8 mouse cellular contexts compared by ENCODE assay signal in genomic region chr2:164960716-164961441, GRCm38 (mm10). TPM values are rescaled to one million over a fixed set of nuclear protein-coding genes. Genes with fewer than 3 reads are reported as not detected.
A peak's percentile ranks its signal among the peaks of the same experiment; 100 is the strongest.
DNase-seq lines count a peak whose midpoint lies in the region; ATAC-seq and TF ChIP-seq lines count a peak whose summit lies in the region.

TSS of gene Slc12a5 (plus strand) at chr2:164960802.

- peak within 1 kb of the TSS; percentile 58 for H3K4me3 ChIP-seq in embryonic facial prominence, embryonic 14.5 days (ENCODE audit: low read depth, low read length)
- H3K4me3 ChIP-seq in hindbrain, embryonic 14.5 days (replicated peaks; ENCODE audit: low read length) = peak within 1 kb of the TSS; percentile 55
- H3K4me3 ChIP-seq in small intestine, adult 2 months (ENCODE audit: low read depth, low read length) = peak within 1 kb of the TSS; percentile 82

- peak; percentile 48 for DNase-seq in layer of hippocampus, adult 11-12 months (ENCODE audit: low spot score)
- no peak for DNase-seq in layer of hippocampus, adult 9-10 months (ENCODE audit: low spot score)
- DNase-seq in adrenal gland, postnatal 25 days = peak; percentile 77
- DNase-seq in embryonic facial prominence, embryonic 14.5 days (ENCODE audit: low spot score) = peak; percentile 66
- peak; percentile 68 for DNase-seq in hindbrain, embryonic 14.5 days (ENCODE audit: low spot score)
- DNase-seq in left cerebral cortex, adult 8-10 months (ENCODE audit: low spot score in 2 of 2) = no peak
- DNase-seq in lung, postnatal 4 days = peak; percentile 60 to 68

- no peaks in the 10 kb centered on the region for H3K9me3 ChIP-seq in embryonic facial prominence, embryonic 14.5 days (ENCODE audit: control insufficient read depth, low read length)
- H3K9me3 ChIP-seq in hindbrain, embryonic 14.5 days (ENCODE audit: control insufficient read depth, low read length) = no peaks in the 10 kb centered on the region

- no peaks in the 10 kb centered on the region for H3K36me3 ChIP-seq in embryonic facial prominence, embryonic 14.5 days (ENCODE audit: control insufficient read depth, insufficient read depth, low read length)
- no peaks in the 10 kb centered on the region for H3K36me3 ChIP-seq in hindbrain, embryonic 14.5 days (replicated peaks; ENCODE audit: control insufficient read depth, insufficient read depth)
- no peaks in the 10 kb centered on the region for H3K36me3 ChIP-seq in small intestine, adult 2 months (ENCODE audit: control insufficient read depth, insufficient read depth, low read length)

- TF ChIP-seq POLR2A in small intestine, adult 2 months (IDR thresholded peaks at IDR 0.05; ENCODE audit: low read depth, low read length) = no peak

- H3K9ac ChIP-seq in embryonic facial prominence, embryonic 14.5 days (ENCODE audit: low read depth, low read length) = peak within 1 kb of the TSS; percentile 64
- H3K9ac ChIP-seq in hindbrain, embryonic 14.5 days = peak within 1 kb of the TSS; percentile 58

- ATAC-seq in embryonic facial prominence, embryonic 14.5 days (ENCODE audit: low read depth) = peak; percentile 72
- peak; percentile 57; the same call in 1 of the 2 replicates for ATAC-seq in hindbrain, embryonic 14.5 days (ENCODE audit: low FRiP score)

- peaks cover 8% of the 10 kb centered on the region for H3K27me3 ChIP-seq in embryonic facial prominence, embryonic 14.5 days (replicated peaks; ENCODE audit: control insufficient read depth, insufficient read depth, low read length)
- H3K27me3 ChIP-seq in hindbrain, embryonic 14.5 days (ENCODE audit: control insufficient read depth, insufficient read depth, low read length) = no peaks in the 10 kb centered on the region
- H3K27me3 ChIP-seq in small intestine, adult 2 months (ENCODE audit: control insufficient read depth, insufficient read depth, low read length) = no peaks in the 10 kb centered on the region

- H3K4me1 ChIP-seq in embryonic facial prominence, embryonic 14.5 days (ENCODE audit: control insufficient read depth, insufficient read depth, low read length) = 0 out of 2 replicates have a peak, but pooled peaks cover 4% of the 10 kb centered on the region
- peaks cover 39% of the 10 kb centered on the region for H3K4me1 ChIP-seq in hindbrain, embryonic 14.5 days (replicated peaks; ENCODE audit: control insufficient read depth, insufficient read depth, low read length)
- H3K4me1 ChIP-seq in small intestine, adult 2 months (ENCODE audit: control insufficient read depth, insufficient read depth, insufficient read length, low read length) = peaks cover 6% of the 10 kb centered on the region; the same call in 1 of the 2 replicates

- WGBS in embryonic facial prominence, embryonic 14.5 days = 2% methylated on average over 25 of the region's 54 CpGs
- WGBS in hindbrain, embryonic 14.5 days = under 1% methylated on average over 33 of the region's 54 CpGs
- WGBS in small intestine, adult 2 months = 3% methylated on average over 46 of the region's 54 CpGs

- peak within 1 kb of the TSS; percentile 64 for H3K4me2 ChIP-seq in embryonic facial prominence, embryonic 14.5 days (ENCODE audit: low read depth, low read length)
- peak within 1 kb of the TSS; percentile 69 for H3K4me2 ChIP-seq in hindbrain, embryonic 14.5 days (replicated peaks)

- TF ChIP-seq CTCF in small intestine, adult 2 months (IDR thresholded peaks at IDR 0.05; ENCODE audit: extremely low read depth, insufficient read length, insufficient replicate concordance, low read depth, low read length) = no peak

- H3K27ac ChIP-seq in embryonic facial prominence, embryonic 14.5 days (replicated peaks; ENCODE audit: low read depth, low read length) = no peak within 1 kb of the TSS
- peak within 1 kb of the TSS; percentile 45; the same call in 1 of the 2 replicates for H3K27ac ChIP-seq in hindbrain, embryonic 14.5 days
- H3K27ac ChIP-seq in small intestine, adult 2 months (ENCODE audit: insufficient read depth, low read depth, low read length) = no peak within 1 kb of the TSS

RNA-seq across cellular contexts. Expression of gene Slc12a5, which starts in this region (rescaled TPM):
- 7.2 and 10.6 TPM in 2 replicates for total RNA-seq in adrenal gland, postnatal 25 days (2021)
- polyA plus RNA-seq in embryonic facial prominence, embryonic 14.5 days (2014; fragmentation: Nextera tagmentation; extraction: Ambion mirVana) = 0.56 and 1.1 TPM in 2 replicates
- polyA plus RNA-seq in hindbrain, embryonic 14.5 days (2014; fragmentation: Nextera tagmentation; extraction: Ambion mirVana) = 62.1 and 73.6 TPM in 2 replicates
- 100 to 1,000 TPM; 509 to 530 (median 524) TPM for total RNA-seq in left cerebral cortex, adult 8-10 months (2022)
- polyA plus RNA-seq in small intestine, adult 2 months (2012; rRNA removed) = 0.57 and 0.60 TPM in 2 replicates

Comparison
In these comparisons a context has a peak if more than half of its experiments do, and no peak if none do; other contexts are left out.
1. RNA of gene Slc12a5 (total RNA-seq): 509 to 530 TPM in left cerebral cortex, adult 8-10 months; 7.2 to 10.6 TPM in adrenal gland, postnatal 25 days; every median in the first group is over 10 times any median in the second.
2. RNA of gene Slc12a5 (polyA plus RNA-seq): 62.1 to 73.6 TPM in hindbrain, embryonic 14.5 days; 0.56 to 1.1 TPM in embryonic facial prominence, embryonic 14.5 days and 0.57 to 0.60 TPM in small intestine, adult 2 months; every median in the first group is over 10 times any median in the second.
3. DNase-seq: peak in layer of hippocampus, adult 11-12 months (single experiment), adrenal gland, postnatal 25 days (single experiment), embryonic facial prominence, embryonic 14.5 days (single experiment), hindbrain, embryonic 14.5 days (single experiment) and lung, postnatal 4 days (2 of 2); none in layer of hippocampus, adult 9-10 months (single experiment) and left cerebral cortex, adult 8-10 months (0 of 2).
4. Peak in every context shown above with its lines, with median percentiles within 50 percentile points of each other: H3K4me3 ChIP-seq.